Mouse (Mus musculus) subcutaneous adipose tissue, adult 2 months (tissue): ENCODE data around the gene Msmp. TPM values are rescaled to one million over a fixed set of nuclear protein-coding genes. Genes with fewer than 3 reads are reported as not detected.

Experiments used
- polyA plus RNA-seq: library from polyadenylated mRNA; depleted of rRNA; stranded (reverse); fragments of >200 nt; gene quantifications from 2 replicates; pipeline ENCODE4 v1.2.3, GENCODE M21; 2012; ENCODE audit warnings: low replicate concordance; rRNA removed

Msmp gene
- polyA plus RNA-seq, result 0.62 and 3.8 TPM in 2 replicates

DNA sequence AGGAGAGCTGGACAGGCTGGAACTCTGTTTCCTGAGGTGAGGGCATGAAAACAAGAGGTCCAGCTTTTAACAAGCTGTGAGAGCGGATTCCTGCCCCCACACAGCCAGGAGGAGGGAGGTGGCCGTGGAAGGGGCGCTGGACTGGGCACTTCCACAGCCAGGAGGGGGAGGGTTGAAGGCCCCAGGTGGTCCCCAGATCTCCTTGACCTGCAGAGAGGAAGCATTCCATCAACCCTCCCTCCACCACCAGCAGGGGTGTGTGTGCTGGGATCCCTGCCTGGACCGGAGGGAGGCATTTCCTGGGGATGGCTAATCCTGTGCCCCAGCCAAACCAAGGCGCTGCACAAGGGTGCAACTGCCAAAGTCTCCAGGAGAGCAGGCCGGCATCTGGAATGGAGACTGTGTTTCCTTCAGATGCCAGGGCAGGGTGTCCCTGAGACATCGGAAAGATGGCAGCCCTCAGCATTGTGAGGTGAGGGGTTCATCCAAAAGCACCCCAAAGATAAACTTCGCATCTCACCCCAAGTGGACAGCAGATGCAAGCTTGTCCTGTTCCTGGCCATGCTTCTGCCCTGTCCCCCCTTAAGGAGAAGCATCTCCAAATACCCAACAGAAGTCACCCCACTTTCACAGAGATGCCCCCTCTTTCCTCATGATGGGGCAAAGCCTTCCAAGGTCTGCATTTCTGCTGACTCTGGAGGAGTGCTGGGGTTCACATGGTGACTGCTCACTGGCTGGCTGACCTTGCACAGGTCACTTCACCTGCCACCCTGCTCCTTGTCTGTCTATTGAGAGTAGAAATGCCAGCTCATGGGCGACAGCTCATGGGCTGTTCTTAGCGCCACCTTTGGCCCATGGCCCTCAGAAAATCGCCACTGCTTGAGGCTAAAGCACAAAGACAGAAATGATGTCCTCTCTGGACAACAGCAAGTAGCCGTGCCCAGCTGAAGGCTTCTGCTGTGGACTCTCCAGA, at the start of gene Msmp:
Msmp (minus strand) TSS at position 51 of the 973 bp plus-strand sequence.

DNA sequence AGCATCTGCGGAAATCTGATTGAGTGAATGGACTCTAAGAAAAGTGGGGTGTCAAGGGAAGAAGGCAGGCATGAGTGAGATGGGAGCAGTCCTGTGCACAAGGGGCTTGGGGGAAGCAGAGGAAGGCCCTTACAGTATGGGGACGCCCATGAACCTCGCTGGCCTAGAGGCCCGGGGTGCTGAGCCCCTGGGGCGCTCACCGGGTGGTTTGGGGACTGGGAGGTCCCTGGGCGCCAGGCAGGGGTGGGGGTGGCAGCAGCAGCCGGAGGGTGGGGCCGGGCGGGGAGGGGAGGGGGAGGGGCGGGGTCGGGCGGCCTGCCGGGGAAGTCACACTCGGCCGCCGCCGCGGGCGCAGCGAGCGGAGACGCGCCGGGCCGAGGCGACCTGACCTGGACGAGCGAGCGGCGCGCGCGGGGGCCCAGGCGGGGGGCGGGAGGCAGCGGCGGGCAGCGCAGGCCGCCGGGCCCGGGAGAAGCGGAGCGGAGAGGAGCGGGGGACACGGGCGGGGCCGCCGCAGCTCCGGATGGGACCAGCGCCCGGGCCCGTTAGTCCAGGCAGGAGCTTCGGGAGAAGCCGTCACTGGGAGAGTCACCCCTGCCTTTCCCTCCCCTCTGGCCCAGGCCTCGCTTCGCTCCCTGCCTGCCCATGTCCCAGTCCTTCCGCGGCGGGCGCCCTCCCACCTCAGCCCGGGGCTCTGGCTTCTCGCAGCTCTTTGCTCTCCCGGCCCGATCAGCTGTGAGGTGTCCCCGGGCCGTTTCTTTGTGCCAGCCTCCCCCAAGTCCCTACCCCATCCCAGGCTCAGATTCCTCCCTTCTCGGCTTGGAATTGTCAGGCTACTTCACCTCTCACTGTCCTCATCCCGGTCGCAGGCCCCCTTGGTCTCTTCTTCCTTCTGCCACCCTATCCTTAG, 47.0 kb upstream of the Msmp start, which contains the start of gene Npr2:
Npr2 (plus strand) TSS at position 890 of the 910 bp plus-strand sequence.

DNA sequence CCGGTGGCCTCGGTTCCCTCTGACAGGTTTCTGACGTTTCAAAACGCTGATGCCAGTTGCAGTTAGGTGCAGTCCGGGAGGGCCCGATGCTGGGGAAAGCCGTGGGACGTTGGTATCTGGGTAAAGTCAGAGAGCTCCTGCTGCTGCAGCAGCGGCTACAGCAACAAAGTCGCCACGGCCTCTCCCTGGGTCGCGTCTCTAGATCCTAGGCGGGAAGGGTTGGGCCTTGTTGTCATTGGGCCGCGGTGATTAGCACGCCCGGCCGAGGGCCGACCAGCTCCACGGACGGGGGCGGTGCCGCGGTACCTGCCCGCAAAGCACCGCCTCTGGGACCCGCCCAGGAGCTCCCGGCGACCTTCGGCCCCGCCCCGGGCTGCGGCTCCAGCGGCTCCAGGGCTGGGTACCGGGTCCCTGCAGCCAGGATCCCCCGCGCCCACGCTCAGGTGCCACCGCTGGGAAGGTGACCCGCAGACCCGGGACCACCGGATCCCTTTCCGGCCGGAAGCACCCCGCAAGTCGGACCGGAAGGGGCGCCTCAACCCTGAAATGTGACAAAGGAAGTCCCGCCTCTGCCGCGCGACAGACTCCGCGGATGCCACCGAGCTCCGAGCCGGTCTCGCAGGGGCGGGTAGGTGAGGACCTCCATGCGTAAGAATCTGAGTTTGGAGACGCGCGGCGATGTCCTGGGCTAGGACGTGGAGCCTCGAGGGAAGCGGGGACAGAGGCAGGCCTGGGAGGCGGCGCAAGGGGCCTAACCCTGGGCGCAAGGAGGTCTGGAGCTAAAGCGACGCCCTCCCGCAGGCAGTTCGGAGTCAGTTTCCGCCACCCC, 5.7 kb downstream of the Msmp start, which contains the start of the genes Rgp1 and Gba2:
Rgp1 (plus strand) TSS at position 340 of the 829 bp plus-strand sequence.
Gba2 (minus strand) TSS at position 498 of the 829 bp plus-strand sequence.

DNA sequence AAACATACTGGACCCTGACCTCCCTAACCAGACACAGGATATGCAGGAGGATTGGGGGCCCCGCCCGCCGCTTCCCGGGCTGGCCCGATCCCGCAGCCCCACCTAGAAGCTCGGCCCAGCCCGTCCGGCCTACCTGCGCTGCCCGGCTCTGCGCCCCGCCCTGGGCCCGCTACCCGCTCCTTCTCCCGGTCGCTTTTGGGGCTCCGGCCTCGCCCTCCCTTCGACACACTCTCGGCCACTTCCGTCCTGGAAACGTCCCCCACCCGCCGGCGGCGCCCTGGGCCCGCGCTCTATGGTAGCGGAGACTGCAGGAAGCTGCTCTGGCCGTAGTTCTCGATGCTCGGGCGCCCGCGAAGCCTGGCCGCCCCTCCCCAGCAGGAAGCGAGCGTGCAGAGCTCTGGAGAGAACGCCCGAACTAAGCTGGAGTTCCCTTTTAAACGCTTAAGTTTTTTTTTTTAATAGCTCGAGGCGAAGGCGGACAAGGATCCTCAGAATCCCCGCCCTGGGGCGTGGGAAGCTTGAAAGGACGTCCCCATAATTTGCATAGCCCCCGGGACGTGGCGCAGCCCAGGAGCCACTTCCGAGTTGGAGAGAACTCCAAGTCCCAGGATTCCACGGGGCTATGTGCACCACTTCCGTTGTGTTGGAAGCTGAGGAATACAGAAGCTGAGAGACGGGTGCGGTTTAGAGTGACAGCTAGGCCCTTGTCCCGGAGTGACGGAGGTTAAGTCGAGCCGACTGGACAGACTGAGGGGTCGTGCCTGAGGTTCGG, 22.1 kb downstream of the Msmp start, which contains the start of the genes Creb3 and Tln1:
Creb3 (plus strand) TSS at position 336 of the 772 bp plus-strand sequence.
Tln1 (minus strand) TSS at position 695 of the 772 bp plus-strand sequence.

Other genes with a start within 250 kb of the Msmp start
- 22.3 and 32.3 TPM in 2 replicates for gene Rusc2, start 202.5 kb downstream of the Msmp start, polyA plus RNA-seq
- gene Fam166b, start 155.4 kb downstream of the Msmp start, polyA plus RNA-seq, result 0.45 TPM in 1 of 2 replicates, not detected in the other
- 67.9 and 87.0 TPM in 2 replicates for gene Tesk1, start 142.6 kb downstream of the Msmp start, polyA plus RNA-seq
- gene Cd72, start 129.9 kb downstream of the Msmp start, polyA plus RNA-seq, result 2.8 and 10.4 TPM in 2 replicates
- 0.40 and 0.73 TPM in 2 replicates for gene Sit1, start 100.8 kb downstream of the Msmp start, polyA plus RNA-seq
- gene Ccdc107, start 91.6 kb downstream of the Msmp start, polyA plus RNA-seq, result 72.2 and 259 TPM in 2 replicates
- 2.2 and 11.5 TPM in 2 replicates for gene Arhgef39, start 84.8 kb downstream of the Msmp start, polyA plus RNA-seq
- 0.26 and 1.6 TPM in 2 replicates for gene Car9, start 77.5 kb downstream of the Msmp start, polyA plus RNA-seq
- gene Tpm2, start 60.7 kb downstream of the Msmp start, polyA plus RNA-seq, result 19.2 and 203 TPM in 2 replicates
- gene Creb3, start 22.2 kb downstream of the Msmp start, polyA plus RNA-seq, result 63.4 and 86.6 TPM in 2 replicates
- 119 and 185 TPM in 2 replicates for gene Tln1, start 21.8 kb downstream of the Msmp start, polyA plus RNA-seq
- gene Rgp1, start 5.8 kb downstream of the Msmp start, polyA plus RNA-seq, result 73.9 and 79.3 TPM in 2 replicates
- gene Gba2, start 5.6 kb downstream of the Msmp start, polyA plus RNA-seq, result 29.8 and 35.8 TPM in 2 replicates
- 94.7 and 95.6 TPM in 2 replicates for gene Npr2, start 47.4 kb upstream of the Msmp start, polyA plus RNA-seq
- gene Spag8, start 69.1 kb upstream of the Msmp start, polyA plus RNA-seq, result 0.69 and 1.1 TPM in 2 replicates
- gene Hint2, start 72.0 kb upstream of the Msmp start, polyA plus RNA-seq, result 105 and 166 TPM in 2 replicates
- 14.5 and 16.6 TPM in 2 replicates for gene Tmem8b, start 84.5 kb upstream of the Msmp start, polyA plus RNA-seq
- gene Fam221b, start 84.7 kb upstream of the Msmp start, polyA plus RNA-seq, result 0.07 and 0.10 TPM in 2 replicates
- not detected in 2 replicates for gene Olfr70, start 116.3 kb upstream of the Msmp start, polyA plus RNA-seq
- gene Olfr71, start 125.8 kb upstream of the Msmp start, polyA plus RNA-seq, result not detected in 2 replicates
- 8.2 and 78.2 TPM in 2 replicates for gene Hrct1, start 142.7 kb upstream of the Msmp start, polyA plus RNA-seq
- 3.1 and 20.2 TPM in 2 replicates for gene Spaar, start 145.5 kb upstream of the Msmp start, polyA plus RNA-seq
- gene Olfr159, start 186.5 kb upstream of the Msmp start, polyA plus RNA-seq, result 0.13 TPM in 1 of 2 replicates, not detected in the other
- not detected in 2 replicates for gene Olfr156, start 239.4 kb upstream of the Msmp start, polyA plus RNA-seq